Mouse (Mus musculus): ENCODE data around the gene Dusp23.

Gene Dusp23

DNA sequence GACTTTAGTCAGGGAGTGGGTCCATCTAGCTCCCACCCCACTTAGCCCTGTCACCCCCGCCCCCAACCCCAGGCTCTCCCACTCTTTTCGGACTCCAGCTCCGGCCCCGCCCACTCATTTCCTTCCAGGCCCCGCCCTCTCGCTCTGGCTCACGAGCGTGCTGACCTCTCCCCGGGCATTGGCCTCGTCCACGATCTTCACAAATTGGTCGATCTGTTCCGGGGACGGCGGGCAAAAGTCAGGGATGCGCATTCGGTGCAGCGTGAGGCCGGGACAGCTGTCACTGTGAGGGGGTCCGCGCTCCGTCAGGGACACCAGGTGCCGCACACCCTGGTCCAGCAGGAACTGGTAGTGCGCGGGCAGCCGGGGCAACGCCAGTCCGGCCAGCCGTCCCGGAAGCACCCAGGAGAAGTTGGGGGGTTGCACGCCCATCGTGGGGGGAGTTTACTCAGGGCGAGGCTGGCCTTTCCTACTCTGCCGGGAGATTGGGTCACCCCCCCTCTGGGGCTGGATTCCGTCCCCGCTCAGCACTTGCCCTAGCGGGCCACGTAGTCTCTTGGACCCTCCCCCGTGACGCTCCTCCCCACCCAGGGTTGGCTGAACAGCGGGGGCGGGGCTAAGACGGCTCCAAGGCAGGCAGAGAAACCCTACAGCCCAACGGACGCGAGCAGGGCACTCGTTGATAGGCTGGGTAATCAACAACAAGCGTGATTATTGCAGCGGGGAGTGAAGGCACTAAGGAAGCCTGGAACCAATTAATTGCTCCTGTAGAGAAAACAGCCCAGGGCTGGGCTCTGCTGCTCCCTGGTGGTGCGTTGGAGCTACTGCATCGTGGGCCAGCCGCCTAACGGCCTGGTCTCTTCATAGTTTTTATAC, at the start of gene Dusp23:
Gene Dusp23 (minus strand): TSS at position 512 of the 876 bp plus-strand sequence.
- DNase-seq = peak; percentile 91

DNA sequence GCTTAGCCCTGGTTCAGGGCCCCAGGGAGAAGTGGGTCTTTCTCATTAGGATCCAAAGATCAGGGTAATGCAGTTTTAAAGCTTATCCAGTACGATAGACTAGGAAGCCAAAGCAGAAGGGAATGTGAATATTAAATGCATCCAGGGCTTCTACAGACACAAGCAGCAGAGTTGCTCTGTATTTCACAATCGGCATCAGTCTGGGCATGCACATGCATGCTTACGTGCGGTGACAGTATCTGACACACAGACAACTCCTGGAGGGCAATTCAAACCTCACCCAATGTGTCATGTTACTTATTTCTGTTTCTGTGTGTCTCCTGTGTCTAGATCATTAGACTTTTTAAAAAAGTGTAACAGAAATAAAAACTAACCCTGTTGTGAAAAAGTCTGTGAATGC, 48.0 kb upstream of the Dusp23 start:
- no peak for DNase-seq

DNA sequence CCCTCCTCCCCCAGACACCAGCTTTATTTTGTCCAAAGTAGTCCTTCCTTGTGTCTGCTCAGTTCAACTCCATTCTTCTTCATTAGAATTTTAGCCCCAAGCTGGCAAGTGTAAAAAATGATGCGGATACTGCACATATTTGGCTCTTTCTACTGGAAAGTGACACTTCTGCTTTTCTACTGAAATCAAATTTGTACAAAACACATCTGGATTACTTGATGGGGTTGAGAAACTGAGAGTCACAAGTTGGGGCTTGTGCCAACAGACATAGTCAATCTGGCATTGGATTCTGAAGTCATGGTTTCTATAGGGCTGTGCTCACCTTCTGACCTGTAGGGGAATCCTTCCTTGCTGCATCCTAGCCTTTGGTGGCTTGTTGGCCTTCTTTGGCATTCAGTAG, 38.0 kb upstream of the Dusp23 start:
- DNase-seq = no peak

DNA sequence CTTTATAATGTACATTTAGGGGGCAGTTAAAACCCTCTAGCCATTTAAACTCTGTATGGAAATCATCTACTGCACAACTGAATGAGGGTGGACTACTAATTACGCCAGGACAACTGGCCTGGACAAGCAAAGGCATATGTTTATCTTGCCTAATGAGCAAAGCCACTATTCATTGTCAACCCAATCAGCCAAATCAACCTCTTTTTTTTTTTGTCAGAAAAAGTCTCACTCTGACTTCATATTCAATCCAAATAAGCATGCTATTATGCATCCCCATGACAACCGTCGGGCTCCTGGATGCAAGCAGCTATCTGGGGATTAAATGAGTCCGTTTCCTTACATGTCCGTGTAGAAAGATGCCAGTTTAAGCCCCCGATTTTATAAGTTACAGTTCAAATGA, 34.8 kb upstream of the Dusp23 start:
- no peak for DNase-seq

DNA sequence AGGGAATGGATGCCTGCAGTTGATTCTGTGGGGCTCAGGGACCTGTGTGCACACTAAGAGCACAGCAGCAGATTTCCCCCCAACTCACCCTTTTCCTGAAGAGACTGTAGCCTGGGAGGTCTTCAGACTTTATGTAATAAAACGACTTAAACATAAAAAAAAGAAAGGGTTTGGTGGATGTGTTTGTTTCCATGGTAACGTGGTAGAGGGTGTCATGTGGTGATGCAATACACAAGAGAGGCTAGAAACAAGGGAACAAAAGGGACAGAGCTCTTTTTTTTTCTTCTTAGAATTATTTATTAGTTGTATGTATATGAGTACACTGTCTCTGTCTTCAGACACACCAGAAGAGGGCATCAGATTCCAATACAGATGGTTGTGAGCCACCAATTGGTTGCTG, 32.7 kb upstream of the Dusp23 start:
- DNase-seq = no peak

DNA sequence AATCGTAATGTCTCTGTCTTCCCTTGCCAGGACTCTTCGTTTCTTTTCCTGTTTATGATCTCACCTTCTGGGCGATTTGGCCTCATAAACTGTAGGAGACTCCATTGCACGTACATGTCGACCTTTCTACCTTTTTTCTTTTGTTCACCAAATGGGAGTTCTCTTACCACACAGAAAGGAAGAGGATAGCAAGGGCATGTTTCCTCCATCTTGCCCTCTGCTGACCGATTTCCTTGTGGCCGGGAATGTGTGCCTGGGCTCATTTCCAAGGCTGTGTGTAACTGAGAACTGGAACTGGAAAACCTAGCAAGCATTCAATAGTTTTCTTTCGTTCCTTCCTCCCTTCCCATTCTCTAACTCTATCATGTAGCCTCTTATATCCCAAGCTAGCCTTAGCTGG, 26.9 kb upstream of the Dusp23 start:
- no peak for DNase-seq

DNA sequence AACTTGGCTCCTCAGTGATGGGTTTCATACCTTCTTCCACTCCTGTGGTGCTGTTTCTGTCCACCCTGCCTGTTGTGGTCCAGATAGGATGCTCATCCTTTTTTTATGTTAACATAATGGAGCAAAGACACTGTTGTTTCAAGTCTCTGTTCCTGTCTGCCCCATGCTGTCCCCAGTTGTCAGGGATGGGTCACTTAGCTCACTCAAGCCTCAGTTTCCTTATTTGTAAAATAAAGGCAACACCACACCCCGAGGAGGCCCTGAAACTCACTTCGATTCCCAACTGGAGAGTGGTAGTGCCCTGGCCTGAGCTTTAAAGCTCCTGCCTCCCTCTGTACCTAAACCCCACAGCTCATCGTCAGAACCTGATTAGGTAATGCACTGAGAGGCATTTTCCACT, 24.5 kb upstream of the Dusp23 start:
- DNase-seq = no peak

DNA sequence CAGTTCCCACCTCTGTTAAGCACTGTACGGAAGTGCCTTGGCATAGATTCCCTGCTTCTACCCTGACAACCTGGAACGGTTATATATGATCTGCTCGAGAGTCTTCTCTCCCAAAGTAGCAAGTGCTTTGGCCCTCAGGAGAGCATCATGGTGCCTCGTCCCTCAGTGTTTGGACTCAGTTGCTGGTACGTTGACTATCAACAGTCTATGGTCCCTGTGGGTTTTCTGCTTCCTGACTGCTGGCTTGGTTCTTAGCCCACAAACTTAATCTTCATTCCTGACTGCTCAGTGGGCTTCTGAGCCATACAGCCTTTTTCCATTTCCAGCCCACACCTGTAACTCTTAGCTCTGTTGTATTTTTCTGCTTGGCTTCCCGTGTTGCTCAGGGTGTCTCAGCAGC, 21.1 kb upstream of the Dusp23 start:
- no peak for DNase-seq

DNA sequence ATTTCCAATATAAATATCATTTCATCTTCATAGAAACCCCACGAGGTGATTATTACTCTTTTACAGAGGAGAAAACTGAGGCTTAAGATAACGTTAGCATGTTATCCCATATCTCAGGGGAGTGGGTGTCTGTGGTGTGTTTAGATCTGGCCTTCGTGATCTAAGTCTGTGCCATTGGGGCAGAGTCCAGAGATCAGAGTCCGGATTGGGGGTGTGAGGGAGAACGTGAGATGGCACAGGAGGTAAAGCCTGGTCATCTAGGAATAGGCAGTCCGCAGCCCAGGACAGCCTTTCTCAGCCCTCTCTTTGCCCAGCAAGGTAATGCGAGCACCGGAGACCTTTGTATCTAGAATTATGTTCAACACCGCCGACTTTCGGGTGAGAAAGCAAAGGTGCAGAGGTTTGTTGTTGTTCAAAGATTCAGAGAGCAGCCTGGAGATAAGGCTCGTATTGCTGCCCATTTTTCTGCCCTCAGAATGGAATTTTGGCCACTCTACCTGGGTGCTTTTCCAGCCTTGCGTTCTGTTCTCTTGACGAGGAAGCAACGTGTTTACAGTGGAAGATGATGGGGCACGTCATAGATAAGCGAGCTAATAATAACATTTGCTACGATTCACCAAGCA, 19.4 kb upstream of the Dusp23 start:
- DNase-seq = no peak

DNA sequence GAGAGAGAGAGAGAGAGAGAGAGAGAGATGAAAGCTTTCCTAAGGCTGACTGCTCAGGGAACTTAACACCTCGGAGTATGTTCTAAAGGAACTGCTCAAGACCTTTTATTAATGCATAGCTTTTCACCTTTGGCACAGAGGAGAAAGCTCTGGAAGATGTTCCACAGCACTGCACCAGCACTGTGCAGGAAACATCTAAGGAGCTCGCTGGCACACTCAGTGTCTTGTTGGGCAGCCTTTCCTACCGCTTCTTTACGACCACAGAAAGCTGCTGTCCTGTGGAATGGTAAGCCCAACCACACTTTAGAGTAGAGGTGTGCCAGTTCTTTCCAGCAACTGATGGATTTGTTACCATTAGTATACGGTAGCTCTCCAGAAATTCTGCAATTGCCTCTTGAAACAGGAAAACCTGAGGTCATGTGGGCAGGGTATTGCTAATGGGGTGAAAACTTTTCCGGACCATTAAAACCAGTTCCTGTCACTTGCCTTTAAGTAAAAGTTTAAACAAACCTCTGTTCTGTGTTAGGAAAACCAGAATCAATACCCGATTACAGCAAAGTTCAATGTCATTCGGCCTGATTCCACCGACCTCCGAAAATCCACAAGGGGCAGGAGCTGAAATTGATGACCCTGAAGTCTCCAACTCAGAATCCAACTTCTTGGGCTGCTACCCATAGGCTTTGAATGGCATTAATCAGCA, 18.7 kb upstream of the Dusp23 start:
- no peak for DNase-seq

DNA sequence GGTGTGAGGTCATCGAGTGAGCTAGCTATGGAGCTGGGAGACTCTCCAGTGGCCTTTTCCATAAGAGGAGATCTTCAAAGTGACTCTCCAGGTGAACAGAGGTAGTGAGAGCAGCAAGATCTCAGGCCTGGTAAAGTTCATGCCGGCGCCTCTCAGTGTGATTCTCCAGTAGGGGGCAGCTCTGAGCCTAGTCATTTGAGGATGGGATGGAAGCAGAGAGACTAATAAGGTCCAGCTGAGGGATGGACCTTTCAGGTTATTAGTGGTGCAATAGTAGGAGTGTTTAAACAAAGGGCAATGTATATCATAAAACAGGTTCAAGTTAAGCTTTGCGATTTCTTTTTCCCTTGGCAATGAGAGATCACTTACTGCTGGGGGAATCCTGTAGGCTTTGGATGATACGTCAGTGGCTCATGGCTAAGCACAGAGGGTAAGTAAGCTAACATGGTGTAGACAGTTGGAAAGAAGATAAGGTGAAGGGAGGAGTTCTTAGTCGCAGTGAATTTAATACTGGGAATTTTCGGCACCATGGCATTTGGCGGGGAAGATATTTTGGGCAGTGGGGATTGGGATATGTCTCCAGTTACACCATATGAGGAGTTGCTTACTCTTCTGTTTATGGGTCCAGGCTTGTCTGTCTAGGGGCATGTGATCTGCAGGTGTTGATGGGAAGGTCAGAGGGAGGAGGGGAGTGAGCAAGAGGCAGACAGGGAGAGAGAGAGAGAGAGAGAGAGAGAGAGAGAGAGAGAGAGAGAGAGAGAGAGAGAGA, 17.9 kb upstream of the Dusp23 start:
- peak; percentile 26 for DNase-seq

DNA sequence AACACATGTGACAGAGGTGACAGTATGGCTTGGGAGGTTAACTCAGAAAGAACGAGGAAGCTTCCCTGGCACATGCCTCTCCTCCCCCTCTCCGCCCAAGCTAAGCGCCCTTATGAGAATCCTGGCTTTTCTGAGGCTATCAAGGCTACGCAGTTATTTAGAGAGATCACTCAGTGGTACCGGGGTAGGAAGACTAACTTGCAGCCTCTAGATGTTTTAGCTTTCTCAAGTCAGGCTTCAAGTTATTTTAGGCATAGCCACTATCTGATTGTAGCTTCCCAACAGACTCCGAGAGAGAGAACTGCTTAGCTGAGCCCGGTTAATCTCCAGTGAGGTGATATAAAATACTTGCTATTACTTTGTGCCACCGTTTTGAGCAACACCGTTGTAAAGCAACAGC, 16.6 kb upstream of the Dusp23 start:
- DNase-seq = no peak

DNA sequence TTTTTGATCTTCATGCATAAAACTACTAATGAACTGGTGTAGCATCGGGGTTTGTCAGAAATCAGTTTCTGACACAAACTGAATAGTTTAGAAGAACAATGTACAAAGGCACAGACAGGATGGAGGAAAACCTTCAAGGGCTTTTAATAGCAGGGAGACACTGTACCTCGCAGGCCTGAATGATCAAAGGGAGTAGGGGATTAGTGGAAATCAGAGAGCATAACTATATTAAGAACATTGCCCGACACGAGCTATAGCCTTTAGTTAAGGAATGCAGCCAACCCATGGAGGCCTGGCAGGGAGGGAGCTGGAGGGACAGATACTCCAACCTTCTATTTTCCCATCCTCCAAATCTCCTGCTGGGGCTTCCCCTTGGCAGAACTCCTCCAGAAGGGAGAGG, 14.5 kb upstream of the Dusp23 start:
- no peak for DNase-seq

DNA sequence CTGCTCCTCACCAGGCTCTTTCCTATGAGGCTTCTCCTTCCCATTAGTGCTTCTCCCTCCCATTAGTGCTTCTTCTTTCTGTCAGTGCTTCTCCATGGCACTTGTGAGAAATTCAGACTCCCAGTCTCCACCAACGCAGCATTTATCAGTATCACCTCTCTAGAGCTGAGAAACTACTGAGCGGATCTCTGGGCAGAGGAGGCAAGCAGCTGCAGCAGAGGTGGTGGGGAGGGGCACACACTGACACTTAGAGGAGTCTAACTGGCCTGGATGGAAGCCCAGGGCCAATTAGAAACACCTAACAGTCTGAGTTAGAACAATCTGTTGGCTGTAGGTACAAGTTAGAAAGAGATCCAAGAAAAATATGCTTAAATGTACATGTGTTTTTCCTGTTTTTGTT, 6.0 kb upstream of the Dusp23 start:
- no peak for DNase-seq

DNA sequence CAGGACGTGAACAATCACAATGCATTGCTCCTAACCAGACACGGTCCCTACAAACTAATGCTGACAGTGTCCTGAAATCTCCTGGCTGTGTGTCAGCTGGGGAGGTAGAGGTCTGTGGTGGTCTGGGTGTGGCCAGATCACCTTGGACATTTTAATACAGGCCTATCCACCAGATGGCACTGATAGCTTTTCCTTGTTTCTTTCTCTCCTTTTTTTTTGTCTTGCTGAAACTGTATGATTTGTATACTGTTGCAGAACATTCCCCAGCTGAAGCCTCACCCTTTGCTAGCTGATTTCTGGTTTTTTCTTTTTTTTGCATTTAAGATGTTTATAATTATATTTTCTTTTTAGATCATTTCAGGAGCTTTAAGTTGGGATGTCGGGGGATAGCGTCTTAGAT, 5.0 kb upstream of the Dusp23 start:
- DNase-seq = no peak

DNA sequence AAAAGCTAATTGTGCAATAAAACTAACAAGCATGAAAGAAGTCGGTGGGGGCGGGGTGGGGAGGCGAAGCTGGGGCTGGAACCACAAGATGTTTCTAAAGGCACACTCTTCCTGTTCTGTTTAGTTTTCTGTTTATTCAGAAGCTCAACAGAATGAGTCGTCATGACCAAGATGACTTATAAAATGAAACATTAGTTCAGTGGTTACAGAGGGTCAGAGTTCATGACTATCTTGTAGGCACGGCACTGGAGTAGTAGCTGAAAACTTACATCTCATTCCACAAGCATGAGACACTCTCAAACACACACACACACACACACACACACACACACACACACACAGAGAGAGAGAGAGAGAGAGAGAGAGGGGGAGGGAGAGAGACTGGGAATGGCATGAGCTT, 3.5 kb upstream of the Dusp23 start:
- no peak for DNase-seq

DNA sequence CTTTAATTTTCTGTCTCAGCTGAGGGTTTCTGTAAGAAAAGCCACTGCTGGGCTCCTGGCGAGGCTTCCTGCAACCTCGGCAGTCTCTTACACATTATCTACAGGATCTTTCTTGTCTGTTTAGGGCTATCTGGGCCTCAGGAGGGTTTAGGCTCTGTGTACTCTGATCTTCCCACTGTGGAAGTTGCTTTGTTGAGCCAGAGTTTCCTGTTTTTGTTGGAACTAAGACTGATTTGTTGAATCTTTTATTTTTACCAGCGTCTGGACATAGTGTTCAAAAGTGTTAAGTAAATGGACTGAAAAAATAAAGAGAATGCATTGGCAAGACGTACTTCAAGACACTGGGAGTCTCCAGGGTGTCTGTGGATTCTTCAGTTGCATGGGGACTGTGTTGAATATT, 2.5 kb upstream of the Dusp23 start:
- DNase-seq = no peak

DNA sequence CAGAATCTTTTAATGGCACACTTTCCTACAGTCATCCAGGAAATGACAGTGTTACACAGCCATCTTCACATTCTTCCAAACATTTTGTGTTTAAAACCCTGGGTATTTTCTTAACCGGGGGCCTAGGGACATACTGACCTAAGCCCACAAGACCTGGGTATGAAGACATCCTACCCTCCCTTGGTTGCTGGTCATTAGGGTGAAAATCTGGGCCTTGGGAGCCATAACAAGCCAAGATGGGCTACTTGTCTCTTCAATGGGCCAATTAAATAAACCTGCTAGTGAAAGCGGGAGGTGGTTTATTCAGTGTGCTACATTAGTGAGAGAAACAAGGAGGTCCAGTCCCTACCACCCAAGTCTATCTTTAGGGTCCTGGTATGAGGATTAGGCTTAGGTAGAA, 1.4 kb upstream of the Dusp23 start:
- DNase-seq = no peak

DNA sequence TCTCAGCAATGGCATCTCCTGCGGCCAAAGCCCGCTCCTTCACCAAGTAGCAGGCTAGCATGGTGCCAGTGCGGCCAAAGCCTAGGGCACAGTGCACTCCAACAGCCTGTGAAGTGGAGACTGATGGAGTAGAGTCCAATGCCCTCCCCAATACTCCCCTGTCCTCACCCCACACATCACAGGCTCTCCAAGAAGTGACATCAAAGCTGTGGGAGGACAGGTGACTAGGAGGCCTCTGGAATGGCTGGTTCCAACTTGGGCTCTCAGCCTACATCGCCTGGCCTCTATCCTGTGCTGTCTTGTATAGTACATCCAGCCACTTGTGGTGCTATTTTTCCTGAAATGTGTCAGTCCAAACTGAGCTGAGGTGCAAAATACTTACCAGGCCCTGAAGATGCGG, 1.0 kb downstream of the Dusp23 start:
- no peak for DNase-seq

DNA sequence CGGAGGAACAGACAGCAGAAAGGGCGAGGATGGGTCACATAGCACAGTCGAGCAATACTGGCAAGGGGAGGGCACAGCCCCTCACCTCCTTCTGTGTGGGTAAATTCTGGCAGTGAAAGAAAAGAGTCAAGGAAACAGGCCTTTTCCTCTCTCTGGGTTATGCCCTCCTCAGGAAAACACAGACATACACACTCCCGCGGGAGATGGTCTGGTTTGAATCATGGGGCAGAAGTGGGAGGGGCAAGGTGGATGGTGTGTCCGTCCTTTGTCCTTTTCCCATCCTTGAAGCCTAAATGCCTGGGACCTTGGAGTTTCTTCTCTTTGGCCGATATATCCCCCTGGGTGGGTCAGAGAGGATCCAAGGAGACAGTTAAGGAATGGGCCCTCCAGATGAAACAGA, 2.9 kb downstream of the Dusp23 start:
- no peak for DNase-seq

DNA sequence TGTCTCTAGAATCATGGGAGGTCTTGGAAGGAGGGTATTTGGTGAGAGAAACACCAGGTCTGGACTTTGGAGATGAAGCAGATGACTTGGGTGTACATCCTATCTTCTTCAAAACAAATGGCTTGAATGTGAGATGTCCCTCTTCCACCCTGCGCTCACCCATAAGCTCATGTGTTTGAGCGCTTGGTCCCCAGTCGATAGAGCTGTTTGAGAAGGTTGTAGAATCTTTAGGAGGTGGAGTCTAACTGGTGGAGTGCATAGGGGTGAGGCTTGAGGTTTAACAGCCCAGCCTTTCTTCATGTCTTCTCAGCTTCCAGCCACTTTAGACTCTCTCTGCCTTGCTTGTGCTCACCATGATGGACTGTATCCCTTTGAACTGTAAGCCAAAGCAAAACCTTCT, 6.5 kb downstream of the Dusp23 start:
- no peak for DNase-seq

DNA sequence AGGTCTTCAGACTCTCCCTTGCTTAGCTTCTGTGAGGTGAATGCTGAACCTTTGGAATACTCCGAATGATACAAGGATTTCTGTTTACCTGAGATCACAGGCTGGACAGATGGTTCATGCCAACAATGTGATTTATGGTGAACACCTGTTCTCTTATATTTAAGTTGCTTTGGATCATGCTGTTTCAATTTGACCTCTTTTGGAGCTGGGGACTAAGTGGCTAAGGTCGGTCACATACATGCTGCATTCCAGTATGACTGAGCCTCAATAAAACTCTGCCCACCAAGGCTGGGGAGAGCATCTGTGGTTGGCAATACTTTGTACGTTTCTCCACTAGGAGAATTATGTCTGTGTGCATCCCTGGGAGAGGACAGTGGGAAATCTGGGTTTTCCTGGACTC, 8.7 kb downstream of the Dusp23 start:
- DNase-seq = no peak

DNA sequence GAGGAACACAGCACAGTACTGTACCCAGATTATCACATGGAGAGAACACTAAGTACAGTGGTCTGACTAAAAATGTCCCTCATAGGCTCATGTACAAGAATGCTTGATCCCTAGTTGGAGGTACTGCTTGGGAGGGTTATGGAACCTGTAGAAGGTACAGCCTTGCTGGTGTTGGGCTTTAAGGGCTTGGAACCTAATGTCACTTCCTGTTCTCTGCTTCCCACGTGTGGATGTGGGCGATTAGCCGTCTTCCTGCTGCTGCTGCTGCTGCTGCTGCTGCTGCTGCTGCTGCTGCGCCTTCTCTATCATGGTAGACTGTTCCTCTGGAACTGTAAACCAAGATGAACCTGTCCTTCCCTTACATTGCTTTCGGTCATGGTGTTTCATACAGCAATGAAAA, 9.2 kb downstream of the Dusp23 start:
- DNase-seq = no peak

Data from right cerebral cortex, postnatal 14 days (tissue).